Mouse (Mus musculus) lung, postnatal 0 days (tissue): ENCODE measurements around the gene Rtn4rl1.

Source experiments
- CTCF ChIP-seq: IDR thresholded peaks from 2 replicates; pipeline ENCODE4 v1.5.1; 2016; ENCODE audit warnings: antibody characterized with exemption, mild to moderate bottlenecking
- EP300 ChIP-seq: IDR thresholded peaks from 2 replicates; pipeline ENCODE4 v1.6.1; 2016; ENCODE audit warnings: antibody characterized with exemption, mild to moderate bottlenecking, control low read depth

DNA sequence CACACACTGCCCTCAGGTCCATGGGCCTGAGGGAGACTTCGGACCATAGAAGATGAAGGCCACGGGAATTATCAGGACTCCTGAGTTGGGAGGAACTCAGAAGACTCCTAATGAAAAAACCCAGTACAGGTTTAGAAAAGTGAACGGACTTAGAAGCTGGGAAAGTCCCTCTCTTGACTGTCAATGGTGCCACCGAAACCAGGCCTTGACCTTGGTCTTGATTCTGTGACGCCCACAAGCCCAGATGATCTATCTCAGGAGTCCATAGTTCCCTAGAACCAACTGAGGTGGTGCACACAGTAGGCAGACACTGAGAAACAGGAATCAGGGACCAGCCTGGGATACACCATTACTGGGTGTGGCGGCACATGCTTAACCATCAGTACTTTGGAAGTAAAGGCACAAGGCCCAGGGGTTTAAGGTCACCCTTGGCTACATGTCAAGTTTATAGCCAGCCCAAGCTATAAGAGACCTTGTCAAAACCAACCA lies 36.7 kb downstream of the Rtn4rl1 start:
- TF ChIP-seq CTCF (no peak), EP300 (no peak)
